Mouse (Mus musculus) MEL (cell line): Measurements from ENCODE around the gene Ccdc155. TPM values are rescaled to one million over a fixed set of nuclear protein-coding genes. Genes with fewer than 3 reads are reported as not detected.

Source experiments
- DNase-seq: peaks from one replicate; pipeline ENCODE4 v3.0.0; 2011; ENCODE audit warnings: low read depth, low spot score
- H3K27ac ChIP-seq: 2 replicates; pipeline ENCODE4 v1.5.1; 2012; ENCODE audit warnings: low read depth, mild to moderate bottlenecking, control low read depth, low read length, moderate library complexity; ENCODE audit not compliant: control insufficient read depth
- H3K27me3 ChIP-seq, 2 experiments: fragments of 150-350 bp in 1 of 2; sonication (generic) in 1 of 2; 2 replicates each; pipeline ENCODE4 v1.6.1; 2012; ENCODE audit warnings: low read length in 2 of 2, mild to moderate bottlenecking in 2 of 2, improper control_type of control experiment in 1 of 2, moderate library complexity in 1 of 2; ENCODE audit not compliant: insufficient read depth in 2 of 2, control insufficient read depth in 1 of 2
- H3K36me3 ChIP-seq, 2 experiments: 2 replicates each; pipeline ENCODE4 v1.6.1; 2012 to 2014; ENCODE audit warnings: low read length in 2 of 2, improper control_type of control experiment in 1 of 2, inconsistent platforms in 1 of 2, mild to moderate bottlenecking in 1 of 2; ENCODE audit not compliant: insufficient read depth in 2 of 2, control insufficient read depth in 1 of 2
- H3K4me1 ChIP-seq, 2 experiments: fragments of 150-350 bp in 1 of 2; sonication (generic) in 1 of 2; 2 replicates each; pipeline ENCODE4 v1.6.1; 2012; ENCODE audit warnings: low read length in 2 of 2, improper control_type of control experiment in 1 of 2, mild to moderate bottlenecking in 1 of 2; ENCODE audit not compliant: insufficient read depth in 2 of 2, control insufficient read depth in 1 of 2
- H3K4me3 ChIP-seq, 2 experiments: fragments of 150-350 bp in 1 of 2; sonication (generic) in 1 of 2; 2 replicates each; pipeline ENCODE4 v1.5.1; 2012; ENCODE audit warnings: low read depth in 2 of 2, low read length in 2 of 2, mild to moderate bottlenecking in 2 of 2, moderate library complexity in 2 of 2, control low read depth in 1 of 2, improper control_type of control experiment in 1 of 2; ENCODE audit not compliant: control insufficient read depth in 1 of 2, insufficient read depth in 1 of 2
- H3K79me2 ChIP-seq: 2 replicates; pipeline ENCODE4 v1.6.1; 2012; ENCODE audit warnings: mild to moderate bottlenecking, low read length, moderate library complexity; ENCODE audit not compliant: control insufficient read depth, poor library complexity, insufficient read depth
- H3K9ac ChIP-seq: 2 replicates; pipeline ENCODE4 v1.6.1; 2012; ENCODE audit warnings: low read depth, mild to moderate bottlenecking, control low read depth, low read length, moderate library complexity; ENCODE audit not compliant: control insufficient read depth, poor library complexity, severe bottlenecking
- H3K9me3 ChIP-seq: fragments of 150-350 bp; sonication (generic); replicated peaks from 2 replicates; pipeline ENCODE4 v1.6.1; 2012; ENCODE audit warnings: mild to moderate bottlenecking, low read length, improper control_type of control experiment, moderate library complexity; ENCODE audit not compliant: insufficient read depth
- CTCF ChIP-seq, 3 experiments: IDR thresholded peaks in 2 of 3; conservative IDR thresholded peaks in 1 of 3; 2 replicates each; pipeline ENCODE4 v1.5.1; 2011 to 2012; ENCODE audit warnings: low read length in 3 of 3, low read depth in 2 of 3, mild to moderate bottlenecking in 2 of 3, improper control_type of control experiment in 1 of 3, inconsistent platforms in 1 of 3, mixed read lengths in 1 of 3, moderate library complexity in 1 of 3; ENCODE audit not compliant: control insufficient read depth in 1 of 3, insufficient read depth in 1 of 3, poor library complexity in 1 of 3, severe bottlenecking in 1 of 3
- ETS1 ChIP-seq: IDR thresholded peaks from 2 replicates; pipeline ENCODE4 v1.6.1; 2012; ENCODE audit warnings: low read depth, mild to moderate bottlenecking, inconsistent platforms, low read length, improper control_type of control experiment, moderate library complexity
- GABPA ChIP-seq: IDR thresholded peaks from 2 replicates; pipeline ENCODE4 v1.6.1; 2012; ENCODE audit warnings: low read depth, mild to moderate bottlenecking, inconsistent platforms, low read length, improper control_type of control experiment, moderate library complexity
- MAFK ChIP-seq: IDR thresholded peaks from 2 replicates; pipeline ENCODE4 v1.6.1; 2011; ENCODE audit warnings: low read depth, mild to moderate bottlenecking, low read length, improper control_type of control experiment, borderline replicate concordance
- MXI1 ChIP-seq: IDR thresholded peaks from 2 replicates; pipeline ENCODE4 v1.6.1; 2011; ENCODE audit warnings: mild to moderate bottlenecking, low read depth, low read length, improper control_type of control experiment
- MYB ChIP-seq: IDR thresholded peaks from 2 replicates; pipeline ENCODE4 v1.6.1; 2011; ENCODE audit warnings: mild to moderate bottlenecking, low read depth, low read length, improper control_type of control experiment
- RAD21 ChIP-seq: IDR thresholded peaks from 2 replicates; pipeline ENCODE4 v1.6.1; 2011; ENCODE audit warnings: mild to moderate bottlenecking, low read depth, low read length, improper control_type of control experiment
- RCOR1 ChIP-seq: IDR thresholded peaks from 2 replicates; pipeline ENCODE4 v1.6.1; 2012; ENCODE audit warnings: low read depth, mild to moderate bottlenecking, inconsistent platforms, low read length, improper control_type of control experiment
- SMC3 ChIP-seq: IDR thresholded peaks from 2 replicates; pipeline ENCODE4 v1.6.1; 2011; ENCODE audit warnings: low read depth, low read length, improper control_type of control experiment
- TBP ChIP-seq: IDR thresholded peaks from 2 replicates; pipeline ENCODE4 v1.8.0; 2011; ENCODE audit warnings: low read depth, low read length, improper control_type of control experiment
- ZKSCAN1 ChIP-seq: IDR thresholded peaks from 2 replicates; pipeline ENCODE4 v1.6.1; 2012; ENCODE audit warnings: low read depth, mild to moderate bottlenecking, inconsistent platforms, low read length, improper control_type of control experiment, moderate library complexity
- ZMIZ1 ChIP-seq: IDR thresholded peaks from 2 replicates; pipeline ENCODE4 v1.6.1; 2012; ENCODE audit warnings: low read depth, mild to moderate bottlenecking, inconsistent platforms, low read length, improper control_type of control experiment, moderate library complexity
- ZNF384 ChIP-seq: IDR thresholded peaks from 2 replicates; pipeline ENCODE4 v1.6.1; 2012; ENCODE audit warnings: low read depth, mild to moderate bottlenecking, inconsistent platforms, low read length, improper control_type of control experiment
- polyA plus RNA-seq, 2 experiments: library from polyadenylated mRNA; stranded (reverse) in 1 of 2; unstranded in 1 of 2; fragments of >175 nt in 1 of 2; fragments of >200 nt in 1 of 2; gene quantifications; 2 replicates each; pipeline versions ENCODE4 v1.2.1 to v1.2.4; 2012; ENCODE audit warnings: low replicate concordance in 2 of 2, low read depth in 1 of 2; ENCODE audit not compliant: insufficient read length in 2 of 2, insufficient read depth in 1 of 2, missing spikeins in 1 of 2
- total RNA-seq: library from RNA; depleted of rRNA; stranded (reverse); fragments of 300-350 nt; gene quantifications from 2 replicates; pipeline ENCODE4 v1.2.3, GENCODE M21; 2012

Ccdc155 gene
- total and polyA plus RNA-seq, 3 experiments, result 0.27 to 0.38 TPM; not detected in 1

- TF ChIP-seq GABPA, result no peak
- TF ChIP-seq ETS1, result no peak; the same call in 1 of the 2 replicates
These were observed 6.4 kb upstream of the Ccdc155 start (continued) for GRCm38 (mm10) chr7:45211070-45211469.

- Histone ChIP-seq H3K9ac (no peak overlapping the region), H3K36me3 (peaks cover 0 to 14% of the 10 kb centered on the region in 2 experiments; a peak in 2 of 4 replicates), H3K9me3 (no peaks in the 10 kb centered on the region), H3K27ac (no peak overlapping the region), H3K27me3 (no peaks in the 10 kb centered on the region), H3K79me2 (no peaks in the 10 kb centered on the region), H3K4me1 (peaks cover 6 to 26% of the 10 kb centered on the region in 2 experiments), H3K4me3 (no peak overlapping the region)
- DNase-seq, result no peak
- TF ChIP-seq MYB, result no peak
- TF ChIP-seq ZNF384, result peak; percentile 86
- peak; percentile 16; the same call in 1 of the 2 replicates for TF ChIP-seq SMC3
- peak; percentile 12 for TF ChIP-seq RAD21
- no peak for TF ChIP-seq TBP
- peak; percentile 41 to 52 (median 44) for TF ChIP-seq CTCF (IDR thresholded peaks at IDR 0.05 in 2 of 3, conservative IDR thresholded peaks at IDR 0.05 in 1 of 3; ENCODE audit: control insufficient read depth in 1 of 3, insufficient read depth in 1 of 3, low read depth in 2 of 3, low read length in 3 of 3, poor library complexity in 1 of 3, severe bottlenecking in 1 of 3)
These were observed 3.6 kb upstream of the Ccdc155 start for GRCm38 (mm10) chr7:45208260-45208659.

- DNase-seq, result no peak
- no peak overlapping the region for H3K4me3 ChIP-seq
- peaks cover 0 to 7% of the 10 kb centered on the region in 2 experiments; a peak in 1 of 4 replicates for H3K4me1 ChIP-seq
- H3K9ac ChIP-seq, result no peak overlapping the region
- no peaks in the 10 kb centered on the region for H3K27me3 ChIP-seq
- peaks cover 0 to 5% of the 10 kb centered on the region in 2 experiments; a peak in 1 of 4 replicates for H3K36me3 ChIP-seq
- H3K79me2 ChIP-seq, result no peaks in the 10 kb centered on the region
- H3K27ac ChIP-seq, result no peak overlapping the region
- TF ChIP-seq CTCF (IDR thresholded peaks at IDR 0.05 in 2 of 3, conservative IDR thresholded peaks at IDR 0.05 in 1 of 3; ENCODE audit: control insufficient read depth in 1 of 3, insufficient read depth in 1 of 3, low read depth in 2 of 3, low read length in 3 of 3, poor library complexity in 1 of 3, severe bottlenecking in 1 of 3), result no peak
- TF ChIP-seq ZKSCAN1, result no peak
- TF ChIP-seq RCOR1, result no peak
- TF ChIP-seq MXI1, result no peak
- H3K9me3 ChIP-seq, result no peaks in the 10 kb centered on the region
These were observed 2.0 kb downstream of the Ccdc155 start for GRCm38 (mm10) chr7:45202654-45203053.

GRCm38 (mm10) chr7:45198961-45199360 is 5.7 kb downstream of the Ccdc155 start:
- H3K27ac ChIP-seq, result no peak overlapping the region
- H3K79me2 ChIP-seq, result no peaks in the 10 kb centered on the region
- H3K36me3 ChIP-seq, result peaks cover 0 to 2% of the 10 kb centered on the region in 2 experiments; a peak in 1 of 4 replicates
- peaks cover 3% of the 10 kb centered on the region in 2 experiments; a peak in 3 of 4 replicates for H3K4me1 ChIP-seq
- H3K4me3 ChIP-seq, result no peak overlapping the region
- no peak overlapping the region for H3K9ac ChIP-seq
- H3K27me3 ChIP-seq, result no peaks in the 10 kb centered on the region
- TF ChIP-seq MAFK (no peak), ZMIZ1 (no peak)
- TF ChIP-seq, all 39 proteins: peak for 0
- no peaks in the 10 kb centered on the region for H3K9me3 ChIP-seq
- no peak for DNase-seq
